13 mouse cellular contexts compared by ENCODE assay signal in genomic region chr4:111467293-111467773, GRCm38 (mm10). TPM values are rescaled to one million over a fixed set of nuclear protein-coding genes. Genes with fewer than 3 reads are reported as not detected.
A peak's percentile ranks its signal among the peaks of the same experiment; 100 is the strongest.
DNase-seq lines count a peak whose midpoint lies in the region; ATAC-seq and TF ChIP-seq lines count a peak whose summit lies in the region.
"Had no signal": no experiment of that assay in that cellular context is flagged by ENCODE, and none has a peak within 500 bp of the region (broad histone marks: within the 10 kb centered on the region; RNA-seq: fewer than 3 reads in every experiment).

No protein-coding gene starts in this region.

- no peaks in the 10 kb centered on the region for H3K36me3 ChIP-seq in lung, embryonic 16.5 days (ENCODE audit: control insufficient read depth, insufficient read depth, low read length)
- no peaks in the 10 kb centered on the region for H3K36me3 ChIP-seq in intestine, embryonic 15.5 days
- H3K36me3 ChIP-seq: liver, embryonic 15.5 days had no signal

- H3K4me2 ChIP-seq in lung, embryonic 16.5 days (ENCODE audit: low read depth, low read length), result no peak overlapping the region
- no peak overlapping the region for H3K4me2 ChIP-seq in intestine, embryonic 15.5 days (replicated peaks)
- H3K4me2 ChIP-seq: liver, embryonic 15.5 days had no signal

- H3K9ac ChIP-seq in lung, embryonic 16.5 days (ENCODE audit: low read length), result no peak overlapping the region
- H3K9ac ChIP-seq in intestine, embryonic 15.5 days, result no peak overlapping the region
- H3K9ac ChIP-seq: liver, embryonic 15.5 days had no signal

- no peak for TF ChIP-seq CTCF in brain, embryonic 14.5 days (IDR thresholded peaks at IDR 0.05; ENCODE audit: borderline replicate concordance, extremely low read depth, insufficient read depth, insufficient read length)

- WGBS in lung, embryonic 16.5 days, result 37% methylated on average over 2 of the region's 2 CpGs
- 69% methylated on average over 2 of the region's 2 CpGs for WGBS in intestine, embryonic 15.5 days

- H3K27me3 ChIP-seq in lung, embryonic 16.5 days (ENCODE audit: control insufficient read depth, insufficient read depth, low read depth, low read length), result no peaks in the 10 kb centered on the region
- no peaks in the 10 kb centered on the region for H3K27me3 ChIP-seq in intestine, embryonic 15.5 days (replicated peaks)
- H3K27me3 ChIP-seq: liver, embryonic 15.5 days had no signal

- H3K4me1 ChIP-seq in lung, embryonic 16.5 days (replicated peaks; ENCODE audit: control insufficient read depth, insufficient read depth, low read length), result peaks cover 5% of the 10 kb centered on the region
- no peaks in the 10 kb centered on the region for H3K4me1 ChIP-seq in intestine, embryonic 15.5 days (replicated peaks)
- H3K4me1 ChIP-seq: liver, embryonic 15.5 days had no signal

- H3K27ac ChIP-seq in lung, embryonic 16.5 days (ENCODE audit: low read length), result no peak overlapping the region
- no peak overlapping the region for H3K27ac ChIP-seq in intestine, embryonic 15.5 days
- H3K27ac ChIP-seq: layer of hippocampus, adult 2 months; liver, embryonic 15.5 days had no signal

- DNase-seq in heart, postnatal 4 days, result peak; percentile 35
- DNase-seq in heart, adult 9 months (ENCODE audit: low spot score in 2 of 2), result no peak
- no peak for DNase-seq in lung, postnatal 25 days (ENCODE audit: low spot score)
- DNase-seq in brain, embryonic 14.5 days (ENCODE audit: low read depth), result peak; percentile 25
- DNase-seq in urinary bladder, postnatal 14 days (ENCODE audit: low spot score), result no peak
- DNase-seq: cerebellum, adult 9-10 months; kidney, adult 8-10 months; retina, postnatal 1 day; thymus, postnatal 25 days had no signal

- no peak overlapping the region for H3K4me3 ChIP-seq in lung, embryonic 16.5 days (ENCODE audit: low read length)
- H3K4me3 ChIP-seq in intestine, embryonic 15.5 days (replicated peaks), result no peak overlapping the region
- H3K4me3 ChIP-seq: layer of hippocampus, adult 2 months; liver, embryonic 15.5 days had no signal

- no peaks in the 10 kb centered on the region for H3K9me3 ChIP-seq in lung, embryonic 16.5 days (ENCODE audit: control insufficient read depth, low read length)
- H3K9me3 ChIP-seq in intestine, embryonic 15.5 days, result no peaks in the 10 kb centered on the region
- H3K9me3 ChIP-seq: liver, embryonic 15.5 days had no signal

- ATAC-seq in lung, embryonic 16.5 days (ENCODE audit: low read depth), result peak; percentile 89
- peak; percentile 65; the same call in 1 of the 2 replicates for ATAC-seq in intestine, embryonic 15.5 days

- no peak for TF ChIP-seq POLR2A in brain, embryonic 14.5 days (IDR thresholded peaks at IDR 0.05; ENCODE audit: borderline replicate concordance, extremely low read depth, insufficient read depth, insufficient read length, poor library complexity, severe bottlenecking)

RNA-seq across cellular contexts. Expression of gene Bend5, which starts 52.5 kb away (rescaled TPM):
- total RNA-seq in heart, postnatal 4 days (2021), result 10 to 100 TPM; 10.0 to 13.1 TPM
- 19.6 and 20.9 TPM in 2 replicates for polyA plus RNA-seq in lung, embryonic 16.5 days (2015; fragmentation: Nextera tagmentation; extraction: Ambion mirVana)
- polyA plus RNA-seq in brain, embryonic 14.5 days (2012; rRNA removed), result 51.9 and 53.1 TPM in 2 replicates
- 33.9 and 36.6 TPM in 2 replicates for polyA plus RNA-seq in intestine, embryonic 15.5 days (2015; fragmentation: Nextera tagmentation; extraction: Ambion mirVana)

Comparison
In these comparisons a context has a peak if more than half of its experiments do, and no peak if none do; other contexts are left out.
1. DNase-seq: peak in heart, postnatal 4 days (single experiment) and brain, embryonic 14.5 days (single experiment); none in heart, adult 9 months (0 of 2), lung, postnatal 25 days (single experiment) and urinary bladder, postnatal 14 days (single experiment).